Mouse (Mus musculus) c-Kit-positive CD71-positive TER-119-positive erythroid progenitor cells, embryonic 14.5 days (primary cell): ENCODE data around the gene Mlec.
"Not testable (repeated sequence)": the region's sequence is repeated elsewhere in the genome, so short reads cannot be mapped to it uniquely, and the experiment has no call there.

Source experiments
- DNase-seq: peaks from one replicate; pipeline ENCODE4 v3.0.0-alpha.2; 2013; ENCODE audit warnings: low spot score

The Mlec gene

GRCm38 (mm10) chr5:115179596-115179995, 21.6 kb upstream of the Mlec start:
- DNase-seq: no peak

DNA sequence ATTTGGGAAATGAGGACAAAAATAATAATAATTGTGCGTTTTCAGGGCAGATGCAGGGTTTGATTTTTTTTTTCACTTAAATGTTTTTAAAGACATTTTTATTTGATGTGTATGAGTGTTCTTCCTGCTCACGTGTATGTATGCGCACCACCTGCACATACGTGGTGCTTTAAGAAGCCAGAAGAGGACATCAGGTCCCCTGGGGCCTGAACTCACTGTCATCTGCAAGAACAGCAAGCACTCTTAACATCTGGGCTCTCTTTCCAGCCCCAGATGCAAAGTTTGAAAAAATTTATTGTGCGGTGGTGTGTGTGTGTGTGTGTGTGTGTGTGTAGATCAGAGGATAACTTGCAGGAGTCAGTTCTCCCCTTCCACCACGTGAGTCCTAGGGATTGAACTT, 19.9 kb upstream of the Mlec start:
- DNase-seq: no peak

DNA sequence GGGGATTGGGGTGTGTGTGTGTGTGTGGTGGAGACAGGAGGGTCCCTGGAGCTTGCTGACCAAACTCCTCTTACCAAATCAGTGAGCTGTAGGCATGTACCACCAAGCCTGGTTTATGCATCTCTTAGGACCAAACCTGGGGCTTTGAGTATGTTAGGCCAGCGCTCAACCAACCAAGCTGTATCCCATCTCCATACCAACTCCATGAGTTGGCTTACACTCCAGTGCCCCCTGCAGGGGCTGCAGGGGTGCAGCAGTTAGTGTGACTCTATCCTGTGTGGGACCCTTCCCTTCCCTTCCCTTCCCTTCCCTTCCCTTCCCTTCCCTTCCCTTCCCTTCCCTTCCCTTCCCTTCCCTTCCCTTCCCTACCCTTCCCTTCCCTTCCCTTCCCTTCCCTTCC, 16.6 kb upstream of the Mlec start:
- no peak for DNase-seq

DNA sequence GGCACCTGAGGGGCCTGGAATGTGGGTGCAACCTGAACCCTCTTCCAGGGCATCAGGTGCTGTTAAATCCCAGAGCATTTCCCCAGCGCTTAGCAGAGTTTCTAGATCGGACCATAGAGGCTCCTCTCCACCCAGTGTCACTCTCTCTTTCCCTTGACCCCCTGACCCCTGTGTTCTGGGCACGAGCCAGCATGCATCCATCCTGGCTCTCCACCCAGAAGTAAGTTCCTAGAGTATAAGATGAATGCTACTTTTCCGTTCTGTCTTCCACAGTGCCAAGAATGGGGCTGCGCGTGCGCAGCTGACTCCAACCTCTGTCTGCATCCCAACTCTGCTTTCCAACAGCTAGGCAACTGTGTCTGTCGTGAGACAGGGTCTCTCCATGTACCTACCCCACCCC, 12.2 kb upstream of the Mlec start:
- DNase-seq: no peak

DNA sequence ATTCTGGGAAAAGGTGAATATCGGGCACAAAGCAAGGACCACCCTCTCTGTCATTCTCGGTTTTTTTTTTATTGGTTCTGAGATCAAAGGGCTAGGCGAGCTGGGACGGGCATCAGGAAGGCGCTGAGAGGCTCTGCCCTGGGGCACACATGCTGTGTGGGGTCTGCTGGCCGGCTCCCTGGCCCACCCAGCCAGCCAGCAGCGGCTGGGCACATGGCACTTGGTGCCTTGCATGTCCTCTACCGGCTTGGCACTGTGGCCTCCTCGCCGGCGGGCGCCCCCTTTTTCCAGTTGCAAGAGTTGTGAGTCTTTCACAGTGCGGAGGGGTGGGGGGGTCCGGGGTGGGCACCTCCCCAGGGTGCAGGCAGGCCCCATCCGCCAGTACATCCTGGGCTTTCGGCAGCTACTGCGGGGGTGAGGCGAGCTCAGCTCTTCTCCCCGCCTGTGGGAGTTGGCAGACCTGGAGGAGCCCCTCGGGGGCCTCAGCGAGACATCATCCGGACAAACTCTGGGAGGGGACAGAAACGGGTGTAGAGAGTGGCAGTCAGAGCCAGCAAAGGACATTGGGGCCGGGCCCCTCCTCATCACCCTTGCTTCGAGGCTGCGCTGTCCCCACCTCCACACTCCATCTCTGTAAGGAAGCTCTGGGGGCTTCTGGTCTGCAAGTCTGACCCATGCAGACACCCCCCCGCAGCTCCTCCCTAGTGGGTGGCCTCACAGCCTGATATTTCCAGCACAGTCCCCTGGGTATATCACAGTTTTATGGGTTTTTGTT, 10.8 kb upstream of the Mlec start:
- no peak for DNase-seq

GRCm38 (mm10) chr5:115167396-115167795, 9.4 kb upstream of the Mlec start:
- DNase-seq: no peak

- no peak for DNase-seq
These were observed 8.8 kb upstream of the Mlec start for GRCm38 (mm10) chr5:115166815-115167194.

GRCm38 (mm10) chr5:115165895-115166814, 8.2 kb upstream of the Mlec start:
- DNase-seq: no peak

DNA sequence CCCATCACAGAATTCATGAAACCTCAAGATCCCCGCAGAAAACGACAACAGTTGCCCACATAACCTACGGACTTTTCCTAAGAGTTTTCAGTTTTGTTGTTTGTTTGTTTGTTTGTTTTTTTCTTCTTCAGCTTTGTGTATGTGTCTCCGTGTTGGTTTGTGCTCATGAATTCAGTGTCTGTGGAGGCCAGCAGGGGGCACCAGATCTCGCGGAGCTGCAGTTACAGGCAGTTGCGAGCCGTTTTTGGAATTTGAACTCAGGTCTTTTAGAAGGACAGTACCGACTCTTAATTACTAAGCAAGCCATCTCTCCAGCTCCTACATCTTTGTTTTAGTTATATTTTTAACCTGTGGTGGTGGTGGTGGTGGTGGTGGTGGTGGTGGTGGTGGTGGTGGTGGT, 7.4 kb upstream of the Mlec start:
- DNase-seq: no peak

- DNase-seq: not testable (repeated sequence)
These were observed 6.5 kb upstream of the Mlec start for GRCm38 (mm10) chr5:115164446-115164845.

GRCm38 (mm10) chr5:115163563-115163962, 5.6 kb upstream of the Mlec start:
- DNase-seq: no peak

- DNase-seq: not testable (repeated sequence)
These were observed 3.9 kb upstream of the Mlec start for GRCm38 (mm10) chr5:115161940-115162279.

DNA sequence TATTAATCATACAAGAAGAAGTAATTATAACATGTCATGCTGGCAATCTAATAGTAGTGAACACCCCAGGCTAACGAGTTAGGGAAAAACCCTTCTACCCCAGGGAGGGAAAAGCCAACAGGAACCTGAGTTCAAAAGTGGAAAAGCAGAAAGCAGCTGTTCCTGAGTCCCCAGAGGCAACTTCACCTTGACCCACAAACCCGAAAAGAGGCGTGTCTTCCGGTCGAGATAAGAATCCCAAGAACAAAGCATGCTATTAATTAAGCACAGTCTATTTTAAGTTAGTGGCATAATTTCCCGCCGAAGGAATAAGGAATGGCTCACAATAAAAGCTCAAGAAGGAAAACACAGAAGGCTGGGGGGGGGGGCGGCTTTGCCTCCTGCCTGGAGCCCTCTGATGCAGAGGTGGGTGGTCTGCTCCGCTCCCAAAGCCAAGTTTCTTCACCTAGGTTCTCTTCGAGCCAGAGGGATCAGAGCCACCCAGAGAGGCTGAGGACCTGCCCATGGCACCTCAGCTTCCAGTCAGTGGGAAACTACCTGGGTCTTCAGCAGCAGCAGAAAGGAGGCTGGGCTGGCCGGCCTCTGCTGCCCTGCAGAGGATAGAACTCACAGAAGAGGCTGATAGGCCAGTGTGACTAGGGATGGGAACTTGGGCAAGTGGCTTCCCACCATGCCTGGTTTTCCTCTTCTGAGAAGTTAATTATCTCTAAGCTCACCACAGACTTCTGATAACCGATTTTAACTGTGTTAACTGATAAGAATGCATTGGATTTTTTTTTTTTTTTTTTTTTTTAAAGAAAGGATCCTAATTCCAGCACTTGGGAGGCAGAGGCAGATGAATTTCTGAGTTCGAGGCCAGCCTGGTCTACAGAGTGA, 3.3 kb upstream of the Mlec start:
- no peak for DNase-seq

GRCm38 (mm10) chr5:115160655-115161054, 2.7 kb upstream of the Mlec start:
- DNase-seq: no peak

DNA sequence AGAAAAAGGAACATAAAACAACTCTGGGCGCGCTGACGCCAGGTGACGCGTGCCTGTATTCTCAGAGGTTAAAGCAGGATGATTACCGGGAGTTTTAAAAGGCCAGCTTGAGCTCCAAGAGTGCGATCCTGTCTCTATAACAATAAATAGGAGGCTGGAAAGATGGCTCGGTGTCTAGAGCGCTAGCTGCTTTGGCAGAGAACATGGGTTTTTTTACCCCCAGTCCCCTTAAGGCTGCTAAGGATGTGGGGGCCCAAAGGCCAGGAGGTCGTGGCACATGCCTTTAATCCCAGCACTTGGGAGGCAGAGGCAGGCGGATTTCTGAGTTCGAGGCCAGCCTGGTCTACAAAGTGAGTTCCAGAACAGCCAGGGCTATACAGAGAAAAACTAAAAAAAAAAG, 1.2 kb upstream of the Mlec start:
- DNase-seq: no peak

DNA sequence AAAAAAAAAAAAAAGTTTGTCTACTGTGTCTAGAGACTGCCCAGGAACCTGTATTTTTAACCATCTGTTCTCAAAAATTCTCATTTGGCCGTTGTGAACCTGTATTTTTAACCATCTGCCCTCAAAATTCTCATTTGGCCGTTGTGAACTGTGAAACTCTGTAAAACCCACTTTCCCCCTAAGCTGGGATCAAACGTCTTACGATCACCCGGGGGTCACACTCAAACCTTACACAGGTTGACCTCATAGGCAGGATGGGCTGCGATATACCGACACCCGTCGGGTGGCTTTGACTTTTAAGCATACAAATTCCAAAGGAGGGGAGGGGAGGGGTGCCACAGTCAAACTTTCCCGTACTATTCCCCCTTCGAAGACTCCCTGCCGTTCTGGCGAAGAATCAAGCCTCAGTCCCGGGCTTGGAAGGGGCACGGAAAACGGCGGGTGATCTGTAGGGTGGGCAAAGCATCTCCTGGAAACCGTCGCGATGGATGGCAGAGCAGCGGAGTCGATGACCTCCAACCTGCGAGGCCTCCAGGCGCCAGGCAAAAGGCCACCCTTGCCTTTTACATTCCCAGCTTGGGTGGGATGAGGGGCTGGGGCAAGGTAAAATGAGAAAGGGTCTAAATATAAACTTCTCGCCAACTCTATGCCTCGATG, 918 bp downstream of the Mlec start:
- no peak for DNase-seq

- no peak for DNase-seq
These were observed 1.6 kb downstream of the Mlec start for GRCm38 (mm10) chr5:115156401-115156800.

DNA sequence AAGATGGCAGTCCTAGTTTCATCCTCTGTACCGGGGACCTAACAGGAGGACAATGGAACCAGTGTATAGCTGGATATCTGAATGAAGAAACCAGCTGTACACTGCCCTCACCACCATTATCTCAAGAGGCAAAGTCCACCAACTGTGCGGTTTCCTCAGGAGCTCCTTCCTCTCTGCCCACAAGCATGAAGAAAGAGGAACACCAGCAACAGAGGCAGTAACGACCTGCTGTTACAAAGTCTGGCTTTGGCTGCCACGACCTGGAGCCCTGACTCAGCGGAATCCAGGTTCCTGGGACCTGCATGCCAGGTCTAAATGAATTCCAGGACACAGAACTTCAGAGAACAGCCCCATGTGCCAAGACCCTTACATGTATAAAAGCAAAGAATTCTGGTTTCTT, 2.1 kb downstream of the Mlec start:
- no peak for DNase-seq

DNA sequence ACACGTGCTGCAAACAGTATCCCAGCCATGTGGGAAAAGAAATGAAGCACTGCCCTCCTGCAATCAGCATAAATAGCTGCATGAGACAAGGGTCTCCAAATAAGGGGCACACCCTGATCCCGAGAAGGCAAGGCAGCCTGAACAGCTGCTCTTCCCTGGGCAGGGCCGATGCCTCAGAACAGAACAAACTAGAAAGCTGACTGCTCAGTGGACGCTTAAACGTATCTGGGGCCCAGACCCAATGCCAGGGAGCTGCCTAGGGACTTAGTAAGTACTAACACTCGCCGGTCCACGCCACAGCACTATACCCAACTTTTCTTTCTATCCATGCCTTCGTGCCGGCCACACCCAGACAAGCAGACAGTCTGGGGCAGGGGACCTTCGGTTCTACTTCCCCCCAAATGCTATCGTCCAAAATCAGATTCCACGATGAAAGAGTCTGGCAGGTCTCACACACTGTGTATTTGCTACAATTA, 2.8 kb downstream of the Mlec start:
- no peak for DNase-seq

GRCm38 (mm10) chr5:115152132-115152956, 5.6 kb downstream of the Mlec start:
- no peak for DNase-seq

- no peak for DNase-seq
These were observed 6.5 kb downstream of the Mlec start for GRCm38 (mm10) chr5:115151457-115151856.
